In the genomic region with DNA sequence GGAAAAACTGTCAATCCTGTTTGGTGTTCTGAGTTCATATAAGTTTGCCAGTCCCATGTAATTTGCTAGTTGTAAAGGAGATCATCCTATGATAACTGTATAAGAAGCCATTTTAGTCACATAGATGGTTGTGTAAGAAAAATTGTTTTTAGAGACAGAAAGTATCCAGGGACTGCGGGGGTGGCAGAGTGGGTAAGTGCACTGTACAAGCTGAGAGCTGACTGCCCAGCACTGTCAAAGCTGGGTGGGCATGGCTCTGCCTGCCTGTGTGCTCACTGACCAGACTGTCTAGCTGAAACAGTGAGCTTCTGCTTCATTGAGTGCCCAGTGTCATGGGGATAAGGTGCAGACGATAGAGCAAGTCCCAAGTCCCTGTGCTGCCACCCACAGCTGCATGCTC, we compare ENCODE assay signal across 22 mouse cellular contexts.
DNase-seq lines count a peak whose midpoint lies in the region; TF ChIP-seq lines count a peak whose summit lies in the region.
"Had no signal": no experiment of that assay in that cellular context is flagged by ENCODE, and none has a peak within 500 bp of the region (broad histone marks: within the 10 kb centered on the region; RNA-seq: fewer than 3 reads in every experiment).

No protein-coding gene starts in this region.

- H3K27ac ChIP-seq in left cerebral cortex, adult 2 months, result peak overlapping the region; percentile 18; the same call in 1 of the 2 replicates
- H3K27ac ChIP-seq: embryonic facial prominence, embryonic 12.5 days; embryonic facial prominence, embryonic 15.5 days; gastrocnemius, adult 2 months; hindbrain, embryonic 12.5 days; hindbrain, embryonic 15.5 days had no signal

- TF ChIP-seq CTCF in left cerebral cortex, adult 2 months (IDR thresholded peaks at IDR 0.05), result no peak

- H3K4me3 ChIP-seq in left cerebral cortex, adult 2 months, result no peak overlapping the region
- H3K4me3 ChIP-seq: embryonic facial prominence, embryonic 12.5 days; embryonic facial prominence, embryonic 15.5 days; gastrocnemius, adult 2 months; hindbrain, embryonic 12.5 days; hindbrain, embryonic 15.5 days had no signal

- intact Hi-C loops in left cerebral cortex, adult 2 months (cut with DNase I), result loop anchor here (10.0 kb wide), 1 partner anchor 220 kb away; no protein-coding TSS in a partner anchor
- intact Hi-C loops in left cerebral cortex, postnatal 4 days (cut with DNase I), result loop anchor here (5.0 kb wide), 1 partner anchor 37 kb away; no protein-coding TSS in a partner anchor

- DNase-seq in frontal cortex, adult 2 months (ENCODE audit: extremely low spot score in 1 of 2, low spot score in 1 of 2), result peak; percentile 38 to 42
- DNase-seq in frontal cortex, postnatal 25 days (ENCODE audit: low spot score in 2 of 2), result no peak
- DNase-seq in left cerebral cortex, adult 2 months (ENCODE audit: extremely low spot score in 1 of 2, low spot score in 2 of 2), result no peak
- DNase-seq in left cerebral cortex, postnatal 4 days, result no peak
- peak; percentile 55 for DNase-seq in right cerebral cortex, adult 18-20 months
- no peak for DNase-seq in right cerebral cortex, postnatal 14 days
- no peak for DNase-seq in retina, postnatal 1 day
- DNase-seq: adrenal gland, postnatal 10 days; adrenal gland, postnatal 36 days; B cell, adult 2 months; cerebellum, adult 11 months; cerebellum, adult 2 months; cerebellum, adult 9-11 months; cerebellum, postnatal 25 days; forebrain, postnatal 0 days; gastrocnemius, adult 2 months; gastrocnemius, postnatal 14 days; heart, adult 11 months had no signal

Comparison
In these comparisons a context has a peak if more than half of its experiments do, and no peak if none do; other contexts are left out.
1. DNase-seq: peak in frontal cortex, adult 2 months (2 of 2) and right cerebral cortex, adult 18-20 months (single experiment); none in frontal cortex, postnatal 25 days (0 of 2), left cerebral cortex, adult 2 months (0 of 2), left cerebral cortex, postnatal 4 days (single experiment), right cerebral cortex, postnatal 14 days (single experiment) and retina, postnatal 1 day (single experiment).